Mouse (Mus musculus) midbrain, embryonic 12.5 days (tissue): ENCODE measurements at regions not wholly inside any gene's neighbourhood (a gene's known extent, or its start where the extent isn't known, plus 50 kb on each side); places are given as distances from the start of the nearest gene placed in this dataset.

Experiments used
- ATAC-seq: fragments of 200-750 bp; cut with Nextera tagmentation; 2 replicates; pipeline ENCODE4 v1.8.0; 2017; ENCODE audit warnings: low read depth, moderate TSS enrichment, moderate library complexity; ENCODE audit not compliant: low FRiP score
- H3K27ac ChIP-seq: fragments of 300-500 bp; sonication (generic); replicated peaks from 2 replicates; pipeline ENCODE4 v1.5.1; 2016; ENCODE audit warnings: mild to moderate bottlenecking
- H3K27me3 ChIP-seq: fragments of 300-500 bp; sonication (generic); 2 replicates; pipeline ENCODE4 v1.6.1; 2016; ENCODE audit warnings: mild to moderate bottlenecking
- H3K36me3 ChIP-seq: fragments of 300-500 bp; sonication (generic); 2 replicates; pipeline ENCODE4 v1.6.1; 2016
- H3K4me1 ChIP-seq: fragments of 300-500 bp; sonication (generic); 2 replicates; pipeline ENCODE4 v1.6.1; 2016
- H3K4me2 ChIP-seq: fragments of 300-500 bp; sonication (generic); replicated peaks from 2 replicates; pipeline ENCODE4 v1.6.1; 2016; ENCODE audit warnings: mild to moderate bottlenecking, moderate library complexity
- H3K4me3 ChIP-seq: fragments of 300-500 bp; sonication (generic); 2 replicates; pipeline ENCODE4 v1.5.1; 2016; ENCODE audit warnings: mild to moderate bottlenecking
- H3K9ac ChIP-seq: fragments of 300-500 bp; sonication (generic); replicated peaks from 2 replicates; pipeline ENCODE4 v1.6.1; 2016; ENCODE audit warnings: mild to moderate bottlenecking, moderate library complexity
- H3K9me3 ChIP-seq: fragments of 300-500 bp; sonication (generic); 2 replicates; pipeline ENCODE4 v1.6.1; 2016; ENCODE audit warnings: mild to moderate bottlenecking
- WGBS: fragments of 180-500 bp; shearing (Covaris S2); methylation state at CpG from one replicate; pipeline ENCODE4 v1.1.7; 2016; 5-methylcytosine and 5-hydroxymethylcytosine counted together

- H3K4me1 ChIP-seq: peaks cover 5% of the 10 kb centered on the region; the same call in 1 of the 2 replicates
- H3K36me3 ChIP-seq: no peaks in the 10 kb centered on the region
- H3K4me2 ChIP-seq: no peak overlapping the region
- no peak overlapping the region for H3K9ac ChIP-seq
- no peak for ATAC-seq
- no peaks in the 10 kb centered on the region for H3K9me3 ChIP-seq
- 88% methylated on average over 9 of the region's 9 CpGs for WGBS
- H3K4me3 ChIP-seq: no peak overlapping the region
- no peak overlapping the region for H3K27ac ChIP-seq
- H3K27me3 ChIP-seq: 0 out of 2 replicates have a peak, but pooled peaks cover 4% of the 10 kb centered on the region
Measured at GRCm38 (mm10) chr16:93219731-93220130, 384.1 kb downstream of the Setd4 start.

- no peak overlapping the region for H3K4me2 ChIP-seq
- no peak overlapping the region for H3K9ac ChIP-seq
- H3K4me3 ChIP-seq: no peak overlapping the region
- no peak for ATAC-seq
- no peak overlapping the region for H3K27ac ChIP-seq
- 0 out of 2 replicates have a peak, but pooled peaks cover 4% of the 10 kb centered on the region for H3K27me3 ChIP-seq
- H3K36me3 ChIP-seq: no peaks in the 10 kb centered on the region
- 74% methylated on average over 10 of the region's 10 CpGs for WGBS
- H3K4me1 ChIP-seq: peaks cover 5% of the 10 kb centered on the region; the same call in 1 of the 2 replicates
- no peaks in the 10 kb centered on the region for H3K9me3 ChIP-seq
Measured at GRCm38 (mm10) chr16:93218402-93218801, 385.5 kb downstream of the Setd4 start.

GRCm38 (mm10) chr16:93217600-93218226 is 386.1 kb downstream of the Setd4 start:
- H3K9ac ChIP-seq: no peak overlapping the region
- no peak overlapping the region for H3K27ac ChIP-seq
- peaks cover 5% of the 10 kb centered on the region; the same call in 1 of the 2 replicates for H3K4me1 ChIP-seq
- H3K9me3 ChIP-seq: no peaks in the 10 kb centered on the region
- no peak overlapping the region for H3K4me3 ChIP-seq
- H3K27me3 ChIP-seq: 0 out of 2 replicates have a peak, but pooled peaks cover 4% of the 10 kb centered on the region
- H3K36me3 ChIP-seq: no peaks in the 10 kb centered on the region
- H3K4me2 ChIP-seq: 0 out of 2 replicates have a peak overlapping the region, but pooled peaks have one; percentile 4
- 33% methylated on average over 12 of the region's 12 CpGs for WGBS
- ATAC-seq: no peak

- WGBS: 88% methylated on average over 4 of the region's 4 CpGs
- no peak overlapping the region for H3K4me3 ChIP-seq
- no peak overlapping the region for H3K27ac ChIP-seq
- no peak for ATAC-seq
- H3K4me2 ChIP-seq: no peak overlapping the region
- no peaks in the 10 kb centered on the region for H3K9me3 ChIP-seq
- H3K9ac ChIP-seq: no peak overlapping the region
- H3K27me3 ChIP-seq: 0 out of 2 replicates have a peak, but pooled peaks cover 4% of the 10 kb centered on the region
- H3K4me1 ChIP-seq: peaks cover 5% of the 10 kb centered on the region; the same call in 1 of the 2 replicates
- H3K36me3 ChIP-seq: no peaks in the 10 kb centered on the region
Measured at GRCm38 (mm10) chr16:93215630-93216029, 388.2 kb downstream of the Setd4 start.

GRCm38 (mm10) chr16:93213618-93214017 is 387.7 kb upstream of the Runx1 start:
- WGBS: 95% methylated on average over 5 of the region's 6 CpGs
- H3K27me3 ChIP-seq: 0 out of 2 replicates have a peak, but pooled peaks cover 4% of the 10 kb centered on the region
- H3K4me2 ChIP-seq: no peak overlapping the region
- H3K27ac ChIP-seq: no peak overlapping the region
- peaks cover 5% of the 10 kb centered on the region; the same call in 1 of the 2 replicates for H3K4me1 ChIP-seq
- no peak overlapping the region for H3K4me3 ChIP-seq
- no peaks in the 10 kb centered on the region for H3K9me3 ChIP-seq
- H3K36me3 ChIP-seq: no peaks in the 10 kb centered on the region
- H3K9ac ChIP-seq: no peak overlapping the region
- no peak for ATAC-seq

GRCm38 (mm10) chr16:93207675-93208074 is 381.7 kb upstream of the Runx1 start:
- Histone ChIP-seq H3K4me3 (no peak overlapping the region), H3K27ac (no peak overlapping the region), H3K9me3 (no peaks in the 10 kb centered on the region), H3K9ac (no peak overlapping the region), H3K36me3 (no peaks in the 10 kb centered on the region), H3K4me2 (no peak overlapping the region), H3K4me1 (no peaks in the 10 kb centered on the region), H3K27me3 (no peaks in the 10 kb centered on the region)
- WGBS: 83% methylated on average over 3 of the region's 3 CpGs
- ATAC-seq: no peak

- ATAC-seq: no peak
Measured at GRCm38 (mm10) chr16:93207217-93207616, 381.3 kb upstream of the Runx1 start.

GRCm38 (mm10) chr16:93206325-93206724 is 380.4 kb upstream of the Runx1 start:
- Histone ChIP-seq H3K36me3 (no peaks in the 10 kb centered on the region), H3K27ac (no peak overlapping the region), H3K4me2 (no peak overlapping the region), H3K9me3 (no peaks in the 10 kb centered on the region), H3K4me1 (no peaks in the 10 kb centered on the region), H3K9ac (no peak overlapping the region), H3K4me3 (no peak overlapping the region), H3K27me3 (no peaks in the 10 kb centered on the region)
- WGBS: 83% methylated on average over 4 of the region's 4 CpGs
- ATAC-seq: no peak

More at GRCm38 (mm10) chr16:93207217-93207616, 381.3 kb upstream of the Runx1 start:
- Histone ChIP-seq H3K27me3 (no peaks in the 10 kb centered on the region), H3K4me3 (no peak overlapping the region), H3K9ac (no peak overlapping the region), H3K36me3 (no peaks in the 10 kb centered on the region), H3K9me3 (no peaks in the 10 kb centered on the region), H3K4me1 (no peaks in the 10 kb centered on the region), H3K27ac (no peak overlapping the region), H3K4me2 (no peak overlapping the region)
- WGBS: 95% methylated on average over 5 of the region's 5 CpGs

- Histone ChIP-seq H3K27me3 (no peaks in the 10 kb centered on the region), H3K9me3 (no peaks in the 10 kb centered on the region), H3K27ac (no peak overlapping the region), H3K36me3 (no peaks in the 10 kb centered on the region), H3K4me2 (no peak overlapping the region), H3K4me3 (no peak overlapping the region), H3K4me1 (no peaks in the 10 kb centered on the region), H3K9ac (no peak overlapping the region)
- ATAC-seq: no peak
- WGBS: 87% methylated on average over 4 of the region's 4 CpGs
Measured at GRCm38 (mm10) chr16:93204601-93205000, 378.7 kb upstream of the Runx1 start.

GRCm38 (mm10) chr16:93202591-93202990 is 376.6 kb upstream of the Runx1 start:
- no peaks in the 10 kb centered on the region for H3K9me3 ChIP-seq
- H3K27ac ChIP-seq: no peak overlapping the region
- no peaks in the 10 kb centered on the region for H3K4me1 ChIP-seq
- ATAC-seq: no peak
- H3K36me3 ChIP-seq: no peaks in the 10 kb centered on the region
- no peak overlapping the region for H3K9ac ChIP-seq
- H3K27me3 ChIP-seq: no peaks in the 10 kb centered on the region
- H3K4me2 ChIP-seq: no peak overlapping the region
- H3K4me3 ChIP-seq: no peak overlapping the region

GRCm38 (mm10) chr16:93197300-93197699 is 371.4 kb upstream of the Runx1 start:
- no peaks in the 10 kb centered on the region for H3K9me3 ChIP-seq
- H3K9ac ChIP-seq: no peak overlapping the region
- 95% methylated on average over 8 of the region's 8 CpGs for WGBS
- H3K27me3 ChIP-seq: no peaks in the 10 kb centered on the region
- no peaks in the 10 kb centered on the region for H3K36me3 ChIP-seq
- H3K4me2 ChIP-seq: no peak overlapping the region
- no peak for ATAC-seq
- H3K4me1 ChIP-seq: no peaks in the 10 kb centered on the region
- no peak overlapping the region for H3K27ac ChIP-seq
- no peak overlapping the region for H3K4me3 ChIP-seq

- Histone ChIP-seq H3K27me3 (no peaks in the 10 kb centered on the region), H3K4me1 (no peaks in the 10 kb centered on the region), H3K4me2 (no peak overlapping the region), H3K9me3 (no peaks in the 10 kb centered on the region), H3K27ac (no peak overlapping the region), H3K9ac (no peak overlapping the region), H3K4me3 (no peak overlapping the region), H3K36me3 (no peaks in the 10 kb centered on the region)
- no peak for ATAC-seq
- WGBS: 81% methylated on average over 7 of the region's 7 CpGs
Measured at GRCm38 (mm10) chr16:93193921-93194481, 368.1 kb upstream of the Runx1 start.
